Comparison of ENCODE assay signal across 11 mouse cellular contexts in genomic region chr1:57095361-57096247, GRCm38 (mm10).
A peak's percentile ranks its signal among the peaks of the same experiment; 100 is the strongest.
DNase-seq lines count a peak whose midpoint lies in the region; ATAC-seq and TF ChIP-seq lines count a peak whose summit lies in the region.
"Had no signal": no experiment of that assay in that cellular context is flagged by ENCODE, and none has a peak within 500 bp of the region (broad histone marks: within the 10 kb centered on the region; RNA-seq: fewer than 3 reads in every experiment).

No protein-coding gene starts in this region.

- no peaks in the 10 kb centered on the region for H3K27me3 ChIP-seq in lung, embryonic 14.5 days (ENCODE audit: insufficient read depth, low read length)
- H3K27me3 ChIP-seq in lung, postnatal 0 days (replicated peaks; ENCODE audit: insufficient read depth, low read length), result no peaks in the 10 kb centered on the region
- H3K27me3 ChIP-seq in embryonic facial prominence, embryonic 14.5 days (replicated peaks; ENCODE audit: control insufficient read depth, insufficient read depth, low read length), result no peaks in the 10 kb centered on the region
- no peaks in the 10 kb centered on the region for H3K27me3 ChIP-seq in limb, embryonic 15.5 days
- H3K27me3 ChIP-seq: lung, embryonic 15.5 days had no signal

- H3K9ac ChIP-seq in lung, embryonic 14.5 days, result no peak overlapping the region
- H3K9ac ChIP-seq in lung, postnatal 0 days (replicated peaks; ENCODE audit: low read depth), result no peak overlapping the region
- no peak overlapping the region for H3K9ac ChIP-seq in embryonic facial prominence, embryonic 14.5 days (ENCODE audit: low read depth, low read length)
- no peak overlapping the region for H3K9ac ChIP-seq in limb, embryonic 15.5 days
- H3K9ac ChIP-seq: lung, embryonic 15.5 days had no signal

- no peak overlapping the region for H3K27ac ChIP-seq in lung, embryonic 14.5 days (ENCODE audit: low read depth)
- H3K27ac ChIP-seq in lung, postnatal 0 days (ENCODE audit: low read length), result no peak overlapping the region
- H3K27ac ChIP-seq in embryonic facial prominence, embryonic 14.5 days (replicated peaks; ENCODE audit: low read depth, low read length), result peak overlapping the region; percentile 68; the same call in 1 of the 2 replicates
- peak overlapping the region; percentile 61 for H3K27ac ChIP-seq in limb, embryonic 15.5 days
- H3K27ac ChIP-seq: lung, embryonic 15.5 days had no signal

- no peak overlapping the region for H3K4me3 ChIP-seq in lung, embryonic 14.5 days (ENCODE audit: low read depth, low read length)
- no peak overlapping the region for H3K4me3 ChIP-seq in lung, postnatal 0 days (ENCODE audit: low read depth, low read length)
- no peak overlapping the region for H3K4me3 ChIP-seq in embryonic facial prominence, embryonic 14.5 days (ENCODE audit: low read depth, low read length)
- H3K4me3 ChIP-seq in limb, embryonic 15.5 days, result no peak overlapping the region
- H3K4me3 ChIP-seq: erythroblast, embryonic 14.5 days; lung, embryonic 15.5 days had no signal

- H3K9me3 ChIP-seq in lung, embryonic 14.5 days (ENCODE audit: low read depth, low read length), result no peaks in the 10 kb centered on the region
- no peaks in the 10 kb centered on the region for H3K9me3 ChIP-seq in lung, postnatal 0 days (ENCODE audit: low read length)
- H3K9me3 ChIP-seq in embryonic facial prominence, embryonic 14.5 days (ENCODE audit: control insufficient read depth, low read length), result no peaks in the 10 kb centered on the region
- H3K9me3 ChIP-seq in limb, embryonic 15.5 days, result no peaks in the 10 kb centered on the region
- H3K9me3 ChIP-seq: lung, embryonic 15.5 days had no signal

- no peak overlapping the region for H3K4me2 ChIP-seq in lung, embryonic 14.5 days
- no peak overlapping the region for H3K4me2 ChIP-seq in lung, postnatal 0 days (replicated peaks; ENCODE audit: low read depth, low read length)
- H3K4me2 ChIP-seq in embryonic facial prominence, embryonic 14.5 days (ENCODE audit: low read depth, low read length), result peak overlapping the region; percentile 14; the same call in 1 of the 2 replicates
- H3K4me2 ChIP-seq in limb, embryonic 15.5 days, result no peak overlapping the region
- H3K4me2 ChIP-seq: lung, embryonic 15.5 days had no signal

- no peaks in the 10 kb centered on the region for H3K4me1 ChIP-seq in lung, embryonic 14.5 days (ENCODE audit: insufficient read depth)
- no peaks in the 10 kb centered on the region for H3K4me1 ChIP-seq in lung, postnatal 0 days (ENCODE audit: insufficient read depth, low read depth, low read length)
- H3K4me1 ChIP-seq in embryonic facial prominence, embryonic 14.5 days (ENCODE audit: control insufficient read depth, insufficient read depth, low read length), result peaks cover 19% of the 10 kb centered on the region
- H3K4me1 ChIP-seq in limb, embryonic 15.5 days, result peaks cover 18% of the 10 kb centered on the region
- H3K4me1 ChIP-seq: lung, embryonic 15.5 days had no signal

- peak; percentile 28; the same call in 1 of the 2 replicates for ATAC-seq in lung, embryonic 14.5 days (ENCODE audit: insufficient read depth)
- no peak for ATAC-seq in lung, postnatal 0 days
- ATAC-seq in embryonic facial prominence, embryonic 14.5 days (ENCODE audit: low read depth), result peak; percentile 63
- no peak for ATAC-seq in limb, embryonic 15.5 days (ENCODE audit: insufficient number of reproducible peaks, low FRiP score, low TSS enrichment, low read depth)

- DNase-seq in cerebellum, postnatal 14 days, result peak; percentile 10 to 25
- no peak for DNase-seq in cerebellum, adult 9-10 months
- peak; percentile 37 for DNase-seq in lung, embryonic 14.5 days
- DNase-seq in lung, postnatal 0 days (ENCODE audit: low spot score), result no peak
- peak; percentile 66 for DNase-seq in embryonic facial prominence, embryonic 14.5 days (ENCODE audit: low spot score)
- no peak for DNase-seq in thymus, adult 18-20 months
- DNase-seq in urinary bladder, postnatal 25 days (ENCODE audit: low spot score), result no peak
- DNase-seq: thymus, postnatal 25 days had no signal

- no peak for TF ChIP-seq EP300 in lung, postnatal 0 days (IDR thresholded peaks at IDR 0.05)

- no peak for TF ChIP-seq CTCF in lung, embryonic 14.5 days (IDR thresholded peaks at IDR 0.05; ENCODE audit: low read depth)
- TF ChIP-seq CTCF in lung, postnatal 0 days (IDR thresholded peaks at IDR 0.05), result no peak

- H3K36me3 ChIP-seq in lung, embryonic 14.5 days (ENCODE audit: insufficient read depth), result no peaks in the 10 kb centered on the region
- no peaks in the 10 kb centered on the region for H3K36me3 ChIP-seq in lung, postnatal 0 days (ENCODE audit: insufficient read depth, low read length)
- H3K36me3 ChIP-seq in embryonic facial prominence, embryonic 14.5 days (ENCODE audit: control insufficient read depth, insufficient read depth, low read length), result no peaks in the 10 kb centered on the region
- no peaks in the 10 kb centered on the region for H3K36me3 ChIP-seq in limb, embryonic 15.5 days
- H3K36me3 ChIP-seq: lung, embryonic 15.5 days had no signal

- WGBS in lung, embryonic 14.5 days, result 65% methylated on average over 18 of the region's 18 CpGs
- WGBS in lung, postnatal 0 days, result 74% methylated on average over 18 of the region's 18 CpGs
- 48% methylated on average over 18 of the region's 18 CpGs for WGBS in embryonic facial prominence, embryonic 14.5 days
- 54% methylated on average over 18 of the region's 18 CpGs for WGBS in limb, embryonic 15.5 days

Comparison
In these comparisons a context has a peak if more than half of its experiments do, and no peak if none do; other contexts are left out.
1. DNase-seq: peak in cerebellum, postnatal 14 days (2 of 2), lung, embryonic 14.5 days (single experiment) and embryonic facial prominence, embryonic 14.5 days (single experiment); none in cerebellum, adult 9-10 months (single experiment), lung, postnatal 0 days (single experiment), thymus, adult 18-20 months (0 of 2) and urinary bladder, postnatal 25 days (single experiment).
2. ATAC-seq: peak in lung, embryonic 14.5 days (single experiment) and embryonic facial prominence, embryonic 14.5 days (single experiment); none in lung, postnatal 0 days (single experiment) and limb, embryonic 15.5 days (single experiment).
3. H3K27ac ChIP-seq: peak in embryonic facial prominence, embryonic 14.5 days (single experiment) and limb, embryonic 15.5 days (single experiment); none in lung, embryonic 14.5 days (single experiment) and lung, postnatal 0 days (single experiment).